Mouse (Mus musculus) G1E (cell line): ENCODE data around the gene Fzd7.

Source experiments
- CTCF ChIP-seq: IDR thresholded peaks from 2 replicates; pipeline ENCODE4 v1.5.1; 2012; ENCODE audit warnings: low read depth, low read length, inconsistent platforms, mixed read lengths
- GATA1 ChIP-seq: IDR thresholded peaks from 2 replicates; pipeline ENCODE4 v1.6.1; 2012; ENCODE audit warnings: borderline replicate concordance, low read length, inconsistent platforms, mixed read lengths
- GATA2 ChIP-seq: IDR thresholded peaks from 2 replicates; pipeline ENCODE4 v1.6.1; 2012; ENCODE audit warnings: low read depth, low read length, inconsistent platforms, borderline replicate concordance
- POLR2AphosphoS5 ChIP-seq: IDR thresholded peaks from 2 replicates; pipeline ENCODE4 v1.6.1; 2012; ENCODE audit warnings: low read depth, low read length, inconsistent platforms; ENCODE audit not compliant: insufficient replicate concordance
- TAL1 ChIP-seq: conservative IDR thresholded peaks from 2 replicates; pipeline ENCODE4 v1.6.1; 2012; ENCODE audit warnings: low read depth, low read length, inconsistent platforms, mixed read lengths

DNA sequence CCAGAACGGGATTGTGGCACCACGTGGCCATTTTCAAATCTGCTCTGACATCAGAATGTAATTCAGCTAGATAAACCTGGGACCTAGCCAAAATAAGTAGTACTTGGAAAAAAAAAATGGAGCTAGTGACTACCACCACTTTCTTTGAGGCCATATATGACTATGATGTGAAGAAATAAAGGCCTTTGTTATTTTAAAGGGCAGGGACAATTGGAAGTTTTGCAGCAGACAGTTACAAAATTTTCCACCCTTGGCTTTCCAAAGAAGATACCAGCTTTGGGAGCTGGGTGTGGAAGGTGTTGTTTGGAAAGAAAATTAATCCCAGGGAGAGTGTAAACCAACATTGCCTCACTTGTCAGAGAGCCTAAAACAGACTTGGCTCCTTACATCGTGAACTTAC, 3.3 kb upstream of the Fzd7 start:
- TF ChIP-seq CTCF: no peak
- no peak for TF ChIP-seq GATA1
- no peak for TF ChIP-seq TAL1
- TF ChIP-seq POLR2AphosphoS5: no peak
- no peak for TF ChIP-seq GATA2
